Comparison of ENCODE assay signal across 9 mouse cellular contexts in the genomic region with DNA sequence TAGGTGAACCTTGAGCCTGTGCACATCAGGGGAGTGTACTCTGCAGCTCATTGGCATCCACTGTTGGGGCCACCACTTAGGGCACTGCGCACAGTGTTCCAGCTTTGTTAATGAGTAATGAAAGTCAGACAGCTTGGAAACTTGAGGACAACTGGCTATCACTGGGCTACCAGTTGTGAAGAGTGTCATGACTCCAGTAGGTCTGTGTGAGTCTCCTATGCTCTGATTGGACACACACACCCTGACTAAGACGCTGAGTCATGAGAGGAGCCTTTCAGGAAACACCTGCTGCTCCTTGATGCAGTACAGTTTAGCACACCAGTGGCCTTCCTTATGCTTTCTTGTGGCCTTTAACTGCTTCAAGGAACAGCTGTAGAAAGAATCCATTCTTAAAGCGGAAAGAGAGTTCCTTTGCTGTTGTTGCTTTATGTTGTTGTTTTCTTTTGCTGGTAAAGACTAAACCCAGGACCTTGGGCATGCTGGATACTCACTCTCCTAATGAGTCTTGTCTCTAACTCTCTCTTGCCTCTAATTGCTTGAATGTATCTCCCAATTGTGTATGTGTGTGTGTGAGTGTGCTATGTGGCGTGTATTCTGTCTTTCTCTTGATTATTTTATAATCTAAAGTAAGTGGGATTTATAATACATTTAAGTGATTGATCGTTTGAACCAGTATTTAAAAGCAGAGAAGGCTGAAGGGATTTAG. TPM values are rescaled to one million over a fixed set of nuclear protein-coding genes. Genes with fewer than 3 reads are reported as not detected.
DNase-seq lines count a peak whose midpoint lies in the region; ATAC-seq and TF ChIP-seq lines count a peak whose summit lies in the region.
"Had no signal": no experiment of that assay in that cellular context is flagged by ENCODE, and none has a peak within 500 bp of the region (broad histone marks: within the 10 kb centered on the region; RNA-seq: fewer than 3 reads in every experiment).

No protein-coding gene starts in this region.

- no peak overlapping the region for H3K4me3 ChIP-seq in kidney, embryonic 14.5 days (ENCODE audit: low read length)
- H3K4me3 ChIP-seq in myocyte = no peak overlapping the region
- H3K4me3 ChIP-seq in forebrain, embryonic 14.5 days (ENCODE audit: low read depth, low read length) = no peak overlapping the region
- H3K4me3 ChIP-seq: embryonic facial prominence, embryonic 12.5 days had no signal

- H3K36me3 ChIP-seq in kidney, embryonic 14.5 days (ENCODE audit: control insufficient read depth, insufficient read depth, low read length) = no peaks in the 10 kb centered on the region
- no peaks in the 10 kb centered on the region for H3K36me3 ChIP-seq in myocyte (ENCODE audit: control insufficient read depth, insufficient read depth)
- 0 out of 2 replicates have a peak, but pooled peaks cover 2% of the 10 kb centered on the region for H3K36me3 ChIP-seq in forebrain, embryonic 14.5 days (ENCODE audit: control insufficient read depth, insufficient read depth, low read length)
- H3K36me3 ChIP-seq: embryonic facial prominence, embryonic 12.5 days had no signal

- ATAC-seq in kidney, embryonic 14.5 days (ENCODE audit: low FRiP score, low TSS enrichment) = peak; percentile 83; the same call in 1 of the 2 replicates
- no peak for ATAC-seq in forebrain, embryonic 14.5 days

- WGBS in kidney, embryonic 14.5 days = 70% methylated on average over 5 of the region's 5 CpGs
- WGBS in forebrain, embryonic 14.5 days = 82% methylated on average over 5 of the region's 5 CpGs

- no peak overlapping the region for H3K27ac ChIP-seq in kidney, embryonic 14.5 days (ENCODE audit: low read depth, low read length)
- H3K27ac ChIP-seq in forebrain, embryonic 14.5 days (ENCODE audit: low read depth, low read length) = no peak overlapping the region
- H3K27ac ChIP-seq: embryonic facial prominence, embryonic 12.5 days had no signal

- no peaks in the 10 kb centered on the region for H3K4me1 ChIP-seq in kidney, embryonic 14.5 days (ENCODE audit: control insufficient read depth, insufficient read depth, low read length)
- H3K4me1 ChIP-seq in forebrain, embryonic 14.5 days (ENCODE audit: control insufficient read depth, insufficient read depth, low read length) = no peaks in the 10 kb centered on the region
- H3K4me1 ChIP-seq: embryonic facial prominence, embryonic 12.5 days had no signal

- H3K9me3 ChIP-seq in kidney, embryonic 14.5 days (ENCODE audit: control insufficient read depth, low read length) = no peaks in the 10 kb centered on the region
- H3K9me3 ChIP-seq in forebrain, embryonic 14.5 days (replicated peaks; ENCODE audit: control insufficient read depth, low read length) = no peaks in the 10 kb centered on the region
- H3K9me3 ChIP-seq: embryonic facial prominence, embryonic 12.5 days had no signal

- peak; percentile 99 for DNase-seq in 416B (ENCODE audit: low read depth)
- peak; percentile 25 for DNase-seq in R1 (ENCODE audit: low read depth, low spot score)
- no peak for DNase-seq in adipocyte (ENCODE audit: low spot score)
- no peak for DNase-seq in adrenal gland, adult 8-10 months
- no peak for DNase-seq in testis, postnatal 14 days (ENCODE audit: low spot score)
- no peak for DNase-seq in forebrain, embryonic 14.5 days (ENCODE audit: low spot score)

- H3K9ac ChIP-seq in kidney, embryonic 14.5 days (ENCODE audit: low read depth, low read length) = no peak overlapping the region
- no peak overlapping the region for H3K9ac ChIP-seq in forebrain, embryonic 14.5 days (ENCODE audit: low read length)
- H3K9ac ChIP-seq: embryonic facial prominence, embryonic 12.5 days had no signal

- no peaks in the 10 kb centered on the region for H3K79me2 ChIP-seq in myocyte (ENCODE audit: control insufficient read depth, insufficient read depth)

- no peak overlapping the region for H3ac ChIP-seq in myocyte (ENCODE audit: control insufficient read depth, insufficient read length)

- no peak for TF ChIP-seq POLR2A in myocyte (IDR thresholded peaks at IDR 0.05; ENCODE audit: insufficient read length, low read depth)

- H3K27me3 ChIP-seq in kidney, embryonic 14.5 days (ENCODE audit: control insufficient read depth, insufficient read depth, low read length) = no peaks in the 10 kb centered on the region
- no peaks in the 10 kb centered on the region for H3K27me3 ChIP-seq in myocyte (ENCODE audit: control insufficient read depth, insufficient read depth, insufficient read length)
- no peaks in the 10 kb centered on the region for H3K27me3 ChIP-seq in forebrain, embryonic 14.5 days (replicated peaks; ENCODE audit: control insufficient read depth, insufficient read depth, low read length)
- H3K27me3 ChIP-seq: embryonic facial prominence, embryonic 12.5 days had no signal

- no peak overlapping the region for H3K4me2 ChIP-seq in kidney, embryonic 14.5 days (replicated peaks; ENCODE audit: low read depth, low read length)
- peak overlapping the region; percentile 26 for H3K4me2 ChIP-seq in myocyte (ENCODE audit: low read depth)
- no peak overlapping the region for H3K4me2 ChIP-seq in forebrain, embryonic 14.5 days (ENCODE audit: low read length)
- H3K4me2 ChIP-seq: embryonic facial prominence, embryonic 12.5 days had no signal

TF ChIP-seq in myocyte, 11 proteins besides CTCF, POLR2A, EP300 and RAD21:
- TF ChIP-seq MYOG (IDR thresholded peaks at IDR 0.05; ENCODE audit: control insufficient read depth in 1 of 3, insufficient read depth in 1 of 3, insufficient read length in 2 of 3, low read depth in 2 of 3) (peak; percentile 13 to 75 (median 67)), SRF (IDR thresholded peaks at IDR 0.05; ENCODE audit: control insufficient read depth, insufficient read length, low read depth) (no peak), TCF12 (IDR thresholded peaks at IDR 0.05; ENCODE audit: insufficient read depth, poor library complexity, severe bottlenecking) (peak; percentile 41), MYOD1 (IDR thresholded peaks at IDR 0.05; ENCODE audit: control insufficient read depth in 1 of 3, insufficient read length in 2 of 3, low read depth in 2 of 3) (peak in 2 of 3 experiments; percentile 88 to 91)
TF ChIP-seq in myocyte: peak in this region for 3.

RNA-seq across cellular contexts. Expression of a gene that starts 23.0 kb away (rescaled TPM):
- polyA plus RNA-seq in kidney, embryonic 14.5 days (2014; fragmentation: Nextera tagmentation; extraction: Ambion mirVana) = 5.9 and 8.3 TPM in 2 replicates
- polyA plus RNA-seq in myocyte (2012; fragmentation: generic; extraction: Trizol) = 2.1 TPM
- total RNA-seq in adrenal gland, adult 8-10 months (2022) = 1 to 10 TPM; 1.2 to 3.1 (median 2.4) TPM
- 7.4 and 10.3 TPM in 2 replicates for polyA plus RNA-seq in forebrain, embryonic 14.5 days (2014; fragmentation: Nextera tagmentation; extraction: Ambion mirVana)

RNA-seq across cellular contexts. Expression of a gene that starts 50.8 kb away (rescaled TPM):
- polyA plus RNA-seq in kidney, embryonic 14.5 days (2014; fragmentation: Nextera tagmentation; extraction: Ambion mirVana) = 28.6 and 40.0 TPM in 2 replicates
- 38.8 TPM for polyA plus RNA-seq in myocyte (2012; fragmentation: generic; extraction: Trizol)
- total RNA-seq in adrenal gland, adult 8-10 months (2022) = 10 to 100 TPM; 73.0 to 96.4 (median 81.4) TPM
- polyA plus RNA-seq in forebrain, embryonic 14.5 days (2014; fragmentation: Nextera tagmentation; extraction: Ambion mirVana) = 47.0 and 49.0 TPM in 2 replicates

Comparison
In these comparisons a context has a peak if more than half of its experiments do, and no peak if none do; other contexts are left out.
1. DNase-seq: peak in 416B (single experiment) and R1 (single experiment); none in adipocyte (single experiment), adrenal gland, adult 8-10 months (single experiment), testis, postnatal 14 days (single experiment) and forebrain, embryonic 14.5 days (single experiment).